Mouse (Mus musculus) embryonic facial prominence, embryonic 11.5 days (tissue): ENCODE data around the gene Gm20388. TPM values are rescaled to one million over a fixed set of nuclear protein-coding genes. Genes with fewer than 3 reads are reported as not detected.
A peak's percentile ranks its signal among the peaks of the same experiment; 100 is the strongest.

ENCODE experiments used
- ATAC-seq: fragments of 200-750 bp; cut with Nextera tagmentation; replicated peaks from 2 replicates; pipeline ENCODE4 v1.8.0; 2017; ENCODE audit warnings: low read depth; ENCODE audit not compliant: insufficient number of reproducible peaks, low FRiP score, low TSS enrichment
- DNase-seq: peaks from one replicate; pipeline ENCODE4 v3.0.0-alpha.2; 2015; ENCODE audit warnings: low spot score
- H3K27ac ChIP-seq: fragments of 300-500 bp; sonication (generic); replicated peaks from 2 replicates; pipeline ENCODE4 v1.5.1; 2014; ENCODE audit warnings: mild to moderate bottlenecking, low read depth, low read length, control low read depth
- H3K27me3 ChIP-seq: fragments of 300-500 bp; sonication (generic); 2 replicates; pipeline ENCODE4 v1.6.1; 2014; ENCODE audit warnings: mild to moderate bottlenecking, low read length, moderate library complexity, mixed read lengths; ENCODE audit not compliant: control insufficient read depth, insufficient read depth
- H3K36me3 ChIP-seq: fragments of 300-500 bp; sonication (generic); replicated peaks from 2 replicates; pipeline ENCODE4 v1.6.1; 2014; ENCODE audit warnings: low read depth, mild to moderate bottlenecking, low read length, moderate library complexity, mixed read lengths; ENCODE audit not compliant: control insufficient read depth, insufficient read depth
- H3K4me1 ChIP-seq: fragments of 300-500 bp; sonication (generic); 2 replicates; pipeline ENCODE4 v1.6.1; 2014; ENCODE audit warnings: low read length, mixed read lengths; ENCODE audit not compliant: control insufficient read depth, insufficient read depth
- H3K4me2 ChIP-seq: fragments of 300-500 bp; sonication (generic); 2 replicates; pipeline ENCODE4 v1.6.1; 2014; ENCODE audit warnings: low read depth, mild to moderate bottlenecking, control low read depth, low read length, moderate library complexity
- H3K4me3 ChIP-seq: fragments of 300-500 bp; sonication (generic); 2 replicates; pipeline ENCODE4 v1.5.1; 2014; ENCODE audit warnings: low read depth, low read length, control low read depth
- H3K9ac ChIP-seq: fragments of 300-500 bp; sonication (generic); replicated peaks from 2 replicates; pipeline ENCODE4 v1.6.1; 2014; ENCODE audit warnings: mild to moderate bottlenecking, control low read depth, low read length
- H3K9me3 ChIP-seq: fragments of 300-500 bp; sonication (generic); replicated peaks from 2 replicates; pipeline ENCODE4 v1.6.1; 2016; ENCODE audit warnings: mild to moderate bottlenecking, low read length, inconsistent platforms, mixed read lengths; ENCODE audit not compliant: control insufficient read depth
- WGBS: fragments of 180-500 bp; shearing (Covaris S2); extraction: QIAGEN DNeasy Blood & Tissue Kit; methylation state at CpG from one replicate; pipeline ENCODE4 v1.1.7; 2014; 5-methylcytosine and 5-hydroxymethylcytosine counted together
- polyA plus RNA-seq: library from polyadenylated mRNA; unstranded; fragments of >200 nt; fragmentation: Nextera tagmentation; extraction: Ambion mirVana; gene quantifications from 2 replicates; pipeline ENCODE4 v1.2.1, GENCODE M21; 2014

The Gm20388 gene
- polyA plus RNA-seq, 1 experiment from 2014 or later, result 3.1 TPM

DNA sequence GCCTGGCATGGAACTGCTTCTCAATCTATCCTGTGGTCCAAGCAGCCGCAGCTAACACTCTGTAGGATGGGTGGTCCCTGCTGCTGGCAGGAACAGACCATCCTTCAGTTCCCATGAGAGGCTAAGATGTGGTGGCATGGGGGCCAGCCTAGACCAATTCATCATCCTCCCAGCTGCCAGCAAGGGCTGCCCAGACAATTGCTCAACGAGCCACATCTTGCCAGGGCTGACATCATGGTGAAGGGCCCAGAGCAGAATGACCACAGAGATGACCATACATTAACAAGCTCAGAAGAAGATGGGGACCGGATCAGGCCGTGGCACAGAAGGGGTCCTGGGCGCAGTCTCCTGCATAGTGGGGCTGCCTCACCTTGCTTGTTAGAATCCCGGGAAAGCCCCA lies 700.2 kb downstream of the Gm20388 start:
- H3K4me2 ChIP-seq, result no peak overlapping the region
- no peak overlapping the region for H3K9ac ChIP-seq
- H3K4me1 ChIP-seq, result no peaks in the 10 kb centered on the region
- H3K27me3 ChIP-seq, result no peaks in the 10 kb centered on the region
- ATAC-seq, result no peak
- no peaks in the 10 kb centered on the region for H3K9me3 ChIP-seq
- no peak overlapping the region for H3K4me3 ChIP-seq
- DNase-seq, result no peak
- WGBS, result 94% methylated on average over 6 of the region's 6 CpGs
- H3K36me3 ChIP-seq, result no peaks in the 10 kb centered on the region
- H3K27ac ChIP-seq, result no peak overlapping the region

DNA sequence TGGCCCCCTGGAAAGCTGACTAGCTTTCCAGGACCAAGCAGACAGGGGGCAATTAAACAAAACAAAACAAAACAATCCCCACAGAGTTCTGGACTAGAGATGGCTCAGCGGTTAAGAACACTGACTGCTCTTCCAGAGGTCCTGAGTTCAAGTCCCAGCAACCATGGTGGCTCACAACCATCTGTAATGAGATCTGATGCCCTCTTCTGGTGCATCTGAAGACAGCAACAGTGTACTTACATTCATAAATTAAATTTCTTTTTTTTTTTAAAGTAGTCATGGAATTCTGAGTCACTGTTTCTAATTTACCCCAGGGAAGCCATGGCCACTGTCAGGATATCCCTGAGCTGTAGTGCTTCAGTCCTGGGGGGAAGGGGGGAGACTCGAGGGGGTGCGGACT lies 703.9 kb downstream of the Gm20388 start:
- WGBS, result 89% methylated on average over 3 of the region's 3 CpGs
- no peak overlapping the region for H3K9ac ChIP-seq
- no peaks in the 10 kb centered on the region for H3K27me3 ChIP-seq
- H3K4me2 ChIP-seq, result no peak overlapping the region
- no peak overlapping the region for H3K27ac ChIP-seq
- H3K9me3 ChIP-seq, result no peaks in the 10 kb centered on the region
- H3K4me3 ChIP-seq, result no peak overlapping the region
- no peak for ATAC-seq
- H3K4me1 ChIP-seq, result peaks cover 3% of the 10 kb centered on the region; the same call in 1 of the 2 replicates
- no peaks in the 10 kb centered on the region for H3K36me3 ChIP-seq
- DNase-seq, result no peak

DNA sequence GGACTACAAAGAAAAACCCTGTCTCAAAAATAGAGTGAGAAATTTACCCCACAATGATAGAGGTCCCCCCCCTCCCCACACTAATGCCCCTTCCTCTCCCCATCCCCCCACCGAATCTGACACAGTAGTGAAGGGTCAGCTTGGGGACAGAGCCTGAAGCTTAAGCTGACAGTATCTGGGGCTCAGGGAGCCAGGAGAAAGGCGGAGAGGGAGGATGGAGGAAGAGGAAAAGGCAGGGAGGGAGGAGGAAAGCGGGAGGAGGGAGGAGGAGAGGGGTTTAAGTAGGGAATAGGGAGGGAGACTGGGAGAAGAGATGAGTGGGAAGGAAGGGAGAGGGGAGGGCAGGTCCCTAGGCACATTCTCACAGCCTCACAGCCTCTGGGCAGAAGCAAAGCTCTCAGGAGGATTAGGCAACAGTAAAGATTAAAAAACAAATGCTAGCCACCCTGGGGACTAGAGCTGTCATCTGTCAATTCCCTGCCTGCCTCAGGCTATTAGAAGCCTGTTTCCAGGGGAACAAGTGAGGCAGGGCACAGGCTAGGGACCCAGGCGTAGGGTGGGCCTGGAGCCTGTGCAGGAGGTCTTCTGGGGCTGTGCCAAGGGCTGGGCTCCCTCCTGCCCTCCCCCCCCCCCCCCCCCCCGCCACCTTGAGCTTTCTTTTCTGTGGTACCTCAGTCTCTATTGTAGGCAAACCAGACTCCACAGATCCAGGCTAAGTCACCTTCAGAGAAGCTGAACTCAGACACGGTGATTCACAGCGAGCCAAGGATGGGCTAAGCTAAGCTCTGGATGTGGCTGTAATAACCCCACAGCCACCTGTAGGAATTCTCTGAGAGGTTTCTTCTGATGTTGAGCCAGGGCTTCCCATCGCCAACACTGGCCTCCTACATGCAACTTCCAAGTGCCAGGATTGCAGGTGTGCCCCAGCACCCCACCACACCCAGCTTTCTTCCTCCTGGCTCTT lies 706.3 kb downstream of the Gm20388 start:
- WGBS, result 19% methylated on average over 7 of the region's 8 CpGs
- no peak overlapping the region for H3K4me3 ChIP-seq
- H3K36me3 ChIP-seq, result no peaks in the 10 kb centered on the region
- H3K27ac ChIP-seq, result 0 out of 2 replicates have a peak overlapping the region, but pooled peaks have one; percentile 28
- ATAC-seq, result peak; percentile 68
- no peak overlapping the region for H3K4me2 ChIP-seq
- H3K27me3 ChIP-seq, result no peaks in the 10 kb centered on the region
- H3K9me3 ChIP-seq, result no peaks in the 10 kb centered on the region
- H3K9ac ChIP-seq, result peak overlapping the region; percentile 28
- peaks cover 3% of the 10 kb centered on the region; the same call in 1 of the 2 replicates for H3K4me1 ChIP-seq
- DNase-seq, result peak; percentile 45

DNA sequence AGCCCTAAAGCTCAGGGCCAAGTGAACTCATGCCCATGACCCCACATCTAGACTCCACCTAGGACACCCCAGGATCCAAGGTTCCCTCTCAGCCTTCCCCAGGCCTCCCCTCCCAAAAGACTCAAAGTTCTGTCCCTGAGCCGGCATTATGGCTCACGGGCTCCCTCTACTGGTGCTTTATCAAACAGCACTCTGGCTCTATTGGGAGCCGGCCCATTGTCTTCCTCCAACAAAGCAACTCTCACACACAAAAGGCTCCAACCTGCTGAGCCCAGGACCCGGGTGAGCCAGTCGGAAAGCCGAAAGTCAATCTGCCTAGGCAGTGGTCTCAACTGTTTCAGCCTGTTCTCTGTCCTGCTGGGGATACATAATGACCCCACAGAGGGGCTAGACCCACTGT lies 707.5 kb downstream of the Gm20388 start:
- Histone ChIP-seq H3K9ac (peak overlapping the region; percentile 34; the same call in 1 of the 2 replicates), H3K4me3 (no peak overlapping the region), H3K4me1 (peaks cover 3% of the 10 kb centered on the region; the same call in 1 of the 2 replicates), H3K9me3 (no peaks in the 10 kb centered on the region), H3K36me3 (no peaks in the 10 kb centered on the region), H3K27me3 (no peaks in the 10 kb centered on the region), H3K4me2 (no peak overlapping the region), H3K27ac (no peak overlapping the region)
- DNase-seq (peak; percentile 88), ATAC-seq (peak; percentile 21; the same call in 1 of the 2 replicates)
- 2% methylated on average over 6 of the region's 6 CpGs for WGBS

DNA sequence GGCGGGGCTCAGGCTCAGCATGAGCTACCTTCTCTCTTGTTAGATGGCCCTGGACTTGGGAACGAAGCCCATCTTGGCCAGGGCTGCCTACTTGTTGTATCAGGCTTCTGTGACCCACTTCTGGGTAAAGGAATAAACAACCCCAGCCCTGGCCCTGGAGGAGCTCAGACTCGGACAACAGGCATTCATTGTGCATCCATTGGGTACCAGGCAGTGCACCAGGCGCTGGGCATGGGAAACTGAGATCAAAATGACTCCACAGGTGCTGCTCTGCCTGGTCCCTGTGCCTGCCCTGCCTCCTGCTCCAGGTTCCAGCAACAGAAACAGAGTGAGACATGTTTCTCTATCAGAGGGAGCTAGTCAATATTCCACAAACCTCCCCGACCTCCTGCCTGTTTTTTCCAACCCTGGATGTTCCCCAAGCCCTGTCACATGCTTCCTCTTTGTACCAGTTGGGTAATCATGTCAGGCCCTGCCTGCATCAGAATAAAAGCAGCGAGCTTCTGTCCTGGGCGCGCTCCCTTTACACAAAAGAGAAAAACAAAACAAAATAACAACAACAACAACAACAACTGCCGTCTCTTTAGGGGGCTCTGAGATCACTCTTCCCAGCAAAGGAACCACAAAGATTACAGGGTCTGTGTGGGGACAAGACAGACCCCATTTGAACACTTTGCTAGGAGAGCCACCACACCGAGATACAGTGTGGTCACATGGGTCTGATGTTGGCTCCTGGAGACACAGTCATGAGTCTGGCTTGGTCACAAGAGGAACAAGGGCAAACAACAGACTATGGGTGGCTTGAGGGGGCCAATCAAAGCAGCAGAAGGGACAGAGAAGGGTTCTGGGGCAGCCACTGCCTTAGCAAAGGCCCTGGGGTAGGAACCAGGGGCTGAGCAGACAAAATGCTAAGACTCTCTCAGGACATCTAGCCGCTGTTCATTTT lies 708.9 kb downstream of the Gm20388 start:
- Histone ChIP-seq H3K36me3 (no peaks in the 10 kb centered on the region), H3K27me3 (no peaks in the 10 kb centered on the region), H3K4me2 (no peak overlapping the region), H3K27ac (no peak overlapping the region), H3K9ac (no peak overlapping the region; the same call in 1 of the 2 replicates), H3K9me3 (no peaks in the 10 kb centered on the region), H3K4me3 (no peak overlapping the region), H3K4me1 (peaks cover 3% of the 10 kb centered on the region; the same call in 1 of the 2 replicates)
- no peak for DNase-seq
- WGBS, result 73% methylated on average over 11 of the region's 11 CpGs
- ATAC-seq, result no peak

DNA sequence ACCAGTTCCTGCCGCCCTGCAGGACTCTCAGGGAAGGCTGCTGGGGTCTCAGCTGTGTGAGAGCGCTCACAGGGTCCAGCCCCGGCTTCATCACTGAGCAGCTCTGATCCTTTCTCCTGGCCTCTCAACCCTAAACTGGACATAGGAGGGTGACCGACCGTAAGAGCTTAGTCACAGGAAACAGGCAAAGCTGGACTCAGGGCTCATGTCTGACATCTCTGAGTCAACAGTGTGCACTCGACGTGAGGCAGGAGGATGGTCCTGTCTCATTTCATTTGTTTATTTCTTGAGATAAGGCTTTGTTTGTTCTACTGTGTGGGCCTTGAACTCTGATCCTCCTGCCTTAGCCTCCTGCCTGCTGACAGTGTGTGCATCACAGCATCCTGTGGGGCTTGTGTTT lies 709.8 kb downstream of the Gm20388 start:
- Histone ChIP-seq H3K4me1 (peaks cover 3% of the 10 kb centered on the region; the same call in 1 of the 2 replicates), H3K27me3 (no peaks in the 10 kb centered on the region), H3K36me3 (no peaks in the 10 kb centered on the region), H3K27ac (no peak overlapping the region), H3K4me2 (no peak overlapping the region), H3K9ac (peak overlapping the region; percentile 13; the same call in 1 of the 2 replicates), H3K9me3 (no peaks in the 10 kb centered on the region), H3K4me3 (no peak overlapping the region)
- ATAC-seq (no peak), DNase-seq (no peak)
- 41% methylated on average over 7 of the region's 7 CpGs for WGBS

DNA sequence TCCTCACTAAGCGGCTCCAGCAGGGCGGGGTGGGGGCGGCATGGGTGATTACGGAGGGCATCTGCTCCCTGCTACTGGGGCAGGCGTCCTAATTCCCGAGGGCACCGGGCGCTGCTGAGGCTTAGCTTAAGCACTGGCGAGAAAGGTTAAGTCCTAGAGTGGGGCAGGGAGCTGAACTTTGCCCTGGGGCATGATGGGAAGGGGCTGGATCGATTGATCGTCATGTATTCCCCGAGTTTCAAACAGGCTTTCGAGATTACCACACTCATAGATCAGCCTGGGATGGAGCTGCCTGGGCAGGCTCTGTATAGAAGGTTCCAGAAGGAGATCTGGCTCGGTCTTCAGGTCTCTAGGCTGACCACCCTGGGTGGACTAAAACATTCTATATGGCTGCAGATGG lies 711.5 kb downstream of the Gm20388 start:
- no peak for ATAC-seq

More for the DNA sequence above, 711.5 kb downstream of the Gm20388 start:
- Histone ChIP-seq H3K9me3 (no peaks in the 10 kb centered on the region), H3K4me2 (no peak overlapping the region), H3K36me3 (no peaks in the 10 kb centered on the region), H3K4me1 (no peaks in the 10 kb centered on the region), H3K4me3 (no peak overlapping the region), H3K27me3 (no peaks in the 10 kb centered on the region), H3K9ac (no peak overlapping the region), H3K27ac (no peak overlapping the region)
- WGBS, result 61% methylated on average over 14 of the region's 14 CpGs
- no peak for DNase-seq
